ENCODE assay signal across 17 mouse cellular contexts in genomic region chr15:99511797-99512525, GRCm38 (mm10). TPM values are rescaled to one million over a fixed set of nuclear protein-coding genes. Genes with fewer than 3 reads are reported as not detected.
DNase-seq lines count a peak whose midpoint lies in the region; TF ChIP-seq lines count a peak whose summit lies in the region.
"Had no signal": no experiment of that assay in that cellular context is flagged by ENCODE, and none has a peak within 500 bp of the region (broad histone marks: within the 10 kb centered on the region; RNA-seq: fewer than 3 reads in every experiment).

No protein-coding gene starts in this region.

- no peak for TF ChIP-seq CTCF in brain, embryonic 14.5 days (IDR thresholded peaks at IDR 0.05; ENCODE audit: borderline replicate concordance, extremely low read depth, insufficient read depth, insufficient read length)
- no peak for TF ChIP-seq CTCF in cerebellum, adult 2 months (IDR thresholded peaks at IDR 0.05; ENCODE audit: borderline replicate concordance, insufficient read depth, low read depth, low read length)

- H3K4me1 ChIP-seq in cerebellum, adult 2 months (ENCODE audit: control insufficient read depth, insufficient read depth, low read length), result peaks cover 55% of the 10 kb centered on the region
- H3K4me1 ChIP-seq: forebrain, embryonic 12.5 days; neural tube, embryonic 12.5 days had no signal

- 9% methylated on average over 15 of the region's 15 CpGs for whole genome bisulfite sequencing in cerebellum, adult 2 months

- H3K4me3 ChIP-seq in cerebellum, adult 2 months (replicated peaks; ENCODE audit: insufficient read depth, low read depth, low read length), result no peak overlapping the region
- H3K4me3 ChIP-seq: forebrain, embryonic 12.5 days; limb, embryonic 15.5 days; megakaryocyte, embryonic 14.5 days; neural tube, embryonic 12.5 days had no signal

- H3K27me3 ChIP-seq in cerebellum, adult 2 months (ENCODE audit: control insufficient read depth, insufficient read depth, low read length), result no peaks in the 10 kb centered on the region
- H3K27me3 ChIP-seq: forebrain, embryonic 12.5 days; neural tube, embryonic 12.5 days had no signal

- no peak for TF ChIP-seq POLR2A in brain, embryonic 14.5 days (IDR thresholded peaks at IDR 0.05; ENCODE audit: borderline replicate concordance, extremely low read depth, insufficient read depth, insufficient read length, poor library complexity, severe bottlenecking)
- TF ChIP-seq POLR2A in cerebellum, adult 2 months (IDR thresholded peaks at IDR 0.05; ENCODE audit: borderline replicate concordance, insufficient read depth, low read length), result no peak

- H3K27ac ChIP-seq in cerebellum, adult 2 months (ENCODE audit: insufficient read depth, low read length), result peak overlapping the region; percentile 95
- H3K27ac ChIP-seq: forebrain, embryonic 12.5 days; hindbrain, embryonic 14.5 days; limb, embryonic 15.5 days; neural tube, embryonic 12.5 days had no signal

- DNase-seq in kidney, adult 8-10 months, result peak; percentile 20 to 37
- DNase-seq in kidney, adult 9 months, result no peak
- DNase-seq in brain, embryonic 14.5 days (ENCODE audit: low read depth), result peak; percentile 8
- peak; percentile 78 to 84 for DNase-seq in cerebellum, adult 2 months
- peak; percentile 37 for DNase-seq in kidney, postnatal 14 days
- no peak for DNase-seq in embryo, embryonic 10.5 days (ENCODE audit: low spot score)
- no peak for DNase-seq in Muller cell, postnatal 12 days (ENCODE audit: inconsistent ontology term)
- DNase-seq: adrenal gland, adult 2 months; embryo, embryonic 11 days; liver, postnatal 0 days; spleen, adult 18-20 months had no signal

RNA-seq across cellular contexts. Expression of gene Faim2, which starts 16.0 kb away (rescaled TPM):
- polyA plus RNA-seq in brain, embryonic 14.5 days (2012; rRNA removed), result 8.3 and 15.7 TPM in 2 replicates
- polyA plus RNA-seq in cerebellum, adult 2 months (2012; rRNA removed), result 241 and 263 TPM in 2 replicates
- polyA plus RNA-seq: heart, postnatal 0 days; liver, postnatal 0 days had no signal

RNA-seq across cellular contexts. Expression of gene Bcdin3d, which starts 37.4 kb away (rescaled TPM):
- polyA plus RNA-seq in brain, embryonic 14.5 days (2012; rRNA removed), result 15.1 and 15.2 TPM in 2 replicates
- 11.6 and 12.4 TPM in 2 replicates for polyA plus RNA-seq in cerebellum, adult 2 months (2012; rRNA removed)

RNA-seq across cellular contexts. Expression of gene Nckap5l, which starts 54.4 kb away (rescaled TPM):
- 18.6 and 29.0 TPM in 2 replicates for polyA plus RNA-seq in brain, embryonic 14.5 days (2012; rRNA removed)
- polyA plus RNA-seq in cerebellum, adult 2 months (2012; rRNA removed), result 12.3 TPM in 2 replicates

Comparison
In these comparisons a context has a peak if more than half of its experiments do, and no peak if none do; other contexts are left out.
1. DNase-seq: peak in kidney, adult 8-10 months (2 of 2), brain, embryonic 14.5 days (single experiment), cerebellum, adult 2 months (2 of 2) and kidney, postnatal 14 days (single experiment); none in kidney, adult 9 months (single experiment), embryo, embryonic 10.5 days (single experiment) and Muller cell, postnatal 12 days (single experiment).
2. RNA of gene Faim2, which starts 16.0 kb away (polyA plus RNA-seq): 241 to 263 TPM in cerebellum, adult 2 months; 8.3 to 15.7 TPM in brain, embryonic 14.5 days; every median in the first group is over 10 times any median in the second.